ENCODE assay signal across 8 mouse cellular contexts in genomic region chr17:80480031-80480854, GRCm38 (mm10). TPM values are rescaled to one million over a fixed set of nuclear protein-coding genes. Genes with fewer than 3 reads are reported as not detected.
DNase-seq lines count a peak whose midpoint lies in the region; ATAC-seq and TF ChIP-seq lines count a peak whose summit lies in the region.

Sos1 (minus strand) TSS chr17:80480453.

- H3K27me3 ChIP-seq in G1E (ENCODE audit: insufficient read depth, low read length), result peaks cover 6% of the 10 kb centered on the region; the same call in 1 of the 2 replicates
- no peaks in the 10 kb centered on the region for H3K27me3 ChIP-seq in forebrain, embryonic 15.5 days
- H3K27me3 ChIP-seq in neural tube, embryonic 14.5 days (ENCODE audit: control insufficient read depth, insufficient read depth, low read length), result peaks cover 4% of the 10 kb centered on the region; the same call in 1 of the 2 replicates
- H3K27me3 ChIP-seq in testis, adult 2 months (ENCODE audit: control insufficient read depth, insufficient read depth, low read length), result no peaks in the 10 kb centered on the region

- intact Hi-C loops in heart, postnatal 25 days (cut with DNase I), result no loop called here

- DNase-seq in G1E (ENCODE audit: low spot score), result peak; percentile 90
- peak; percentile 95 for DNase-seq in cerebellum, adult 11-12 months
- DNase-seq in heart, postnatal 25 days (ENCODE audit: low spot score), result peak; percentile 92
- peak; percentile 94 to 96 for DNase-seq in layer of hippocampus, adult 18-20 months (ENCODE audit: low spot score in 2 of 2)
- DNase-seq in lung, adult 18-20 months, result peak; percentile 96 to 97

- H3K9ac ChIP-seq in forebrain, embryonic 15.5 days (replicated peaks), result peak within 1 kb of the TSS; percentile 97
- H3K9ac ChIP-seq in neural tube, embryonic 14.5 days (replicated peaks; ENCODE audit: low read depth, low read length), result peak within 1 kb of the TSS; percentile 97

- H3K9me3 ChIP-seq in G1E (replicated peaks), result no peaks in the 10 kb centered on the region; the same call in 1 of the 2 replicates
- H3K9me3 ChIP-seq in forebrain, embryonic 15.5 days, result no peaks in the 10 kb centered on the region
- H3K9me3 ChIP-seq in neural tube, embryonic 14.5 days (ENCODE audit: control insufficient read depth, low read length), result no peaks in the 10 kb centered on the region

- TF ChIP-seq POLR2A in testis, adult 2 months (IDR thresholded peaks at IDR 0.05; ENCODE audit: control insufficient read depth, low read depth, low read length), result peak; percentile 76; the same call in 1 of the 2 replicates

- H3K36me3 ChIP-seq in G1E (replicated peaks), result peaks cover 13% of the 10 kb centered on the region
- no peaks in the 10 kb centered on the region for H3K36me3 ChIP-seq in forebrain, embryonic 15.5 days
- no peaks in the 10 kb centered on the region for H3K36me3 ChIP-seq in neural tube, embryonic 14.5 days (ENCODE audit: control insufficient read depth, insufficient read depth, low read length)
- H3K36me3 ChIP-seq in testis, adult 2 months (ENCODE audit: control insufficient read depth, insufficient read depth, low read length), result no peaks in the 10 kb centered on the region

- peak; percentile 52 for ATAC-seq in G1E (ENCODE audit: extremely low read depth, insufficient number of reproducible peaks, low FRiP score, poor library complexity, severe bottlenecking)
- ATAC-seq in forebrain, embryonic 15.5 days (replicated peaks), result peak; percentile 87
- ATAC-seq in neural tube, embryonic 14.5 days (ENCODE audit: low read depth), result peak; percentile 85

- peaks cover 45% of the 10 kb centered on the region for H3K4me1 ChIP-seq in G1E (ENCODE audit: insufficient read depth, low read depth, low read length)
- H3K4me1 ChIP-seq in forebrain, embryonic 15.5 days, result peaks cover 40% of the 10 kb centered on the region
- H3K4me1 ChIP-seq in neural tube, embryonic 14.5 days (ENCODE audit: control insufficient read depth, insufficient read depth, low read length), result peaks cover 20% of the 10 kb centered on the region
- peaks cover 16% of the 10 kb centered on the region for H3K4me1 ChIP-seq in testis, adult 2 months (ENCODE audit: control insufficient read depth, insufficient read depth, low read length)

- H3K27ac ChIP-seq in forebrain, embryonic 15.5 days (replicated peaks), result peak within 1 kb of the TSS; percentile 98
- H3K27ac ChIP-seq in neural tube, embryonic 14.5 days (ENCODE audit: low read depth, low read length), result peak within 1 kb of the TSS; percentile 95
- H3K27ac ChIP-seq in testis, adult 2 months (ENCODE audit: control insufficient read depth, insufficient read depth, low read depth, low read length), result peak within 1 kb of the TSS; percentile 81

- peak within 1 kb of the TSS; percentile 62 for H3K4me2 ChIP-seq in forebrain, embryonic 15.5 days (replicated peaks)
- peak within 1 kb of the TSS; percentile 72 for H3K4me2 ChIP-seq in neural tube, embryonic 14.5 days (ENCODE audit: low read depth, low read length)

- H3K4me3 ChIP-seq in G1E (ENCODE audit: low read depth, low read length), result peak within 1 kb of the TSS; percentile 84
- peak within 1 kb of the TSS; percentile 98 for H3K4me3 ChIP-seq in forebrain, embryonic 15.5 days
- H3K4me3 ChIP-seq in neural tube, embryonic 14.5 days (ENCODE audit: low read depth, low read length), result peak within 1 kb of the TSS; percentile 94
- H3K4me3 ChIP-seq in testis, adult 2 months (ENCODE audit: control insufficient read depth, low read depth, low read length), result peak within 1 kb of the TSS; percentile 96

- no peak for TF ChIP-seq CTCF in G1E (IDR thresholded peaks at IDR 0.05; ENCODE audit: low read depth, low read length)
- no peak for TF ChIP-seq CTCF in testis, adult 2 months (IDR thresholded peaks at IDR 0.05; ENCODE audit: control insufficient read depth, insufficient read depth, insufficient replicate concordance, low read depth, low read length)

- WGBS in forebrain, embryonic 15.5 days, result under 1% methylated on average over 81 of the region's 90 CpGs
- WGBS in neural tube, embryonic 14.5 days, result 0% methylated on average over 41 of the region's 90 CpGs

RNA-seq across cellular contexts. Expression of gene Sos1, which starts in this region (rescaled TPM):
- total RNA-seq in G1E (2014; fragmentation: Nextera tagmentation) (54.4 and 66.9 TPM in 2 replicates), G1E (2017) (8.4 and 9.1 TPM in 2 replicates)
- polyA plus RNA-seq in G1E (2012), result 3.0 and 3.2 TPM in 2 replicates
- 7.2 and 7.5 TPM in 2 replicates for polyA plus RNA-seq in forebrain, embryonic 15.5 days (2015; fragmentation: Nextera tagmentation; extraction: Ambion mirVana)
- 10 to 100 TPM; 11.4 to 13.5 TPM for total RNA-seq in heart, postnatal 25 days (2021)
- total RNA-seq in layer of hippocampus, adult 18-20 months (2021), result 10 to 100 TPM; 36.3 to 37.8 TPM
- polyA plus RNA-seq in neural tube, embryonic 14.5 days (2014; fragmentation: Nextera tagmentation; extraction: Ambion mirVana), result 15.2 and 15.8 TPM in 2 replicates
- polyA plus RNA-seq in testis, adult 2 months (2012; rRNA removed), result 2.7 and 2.8 TPM in 2 replicates

Comparison
In these comparisons a context has a peak if more than half of its experiments do, and no peak if none do; other contexts are left out.
1. Peak in every context shown above with its lines: DNase-seq, ATAC-seq, H3K4me3 ChIP-seq and H3K27ac ChIP-seq.